Mouse (Mus musculus) G1E (cell line): ENCODE measurements around the gene Sult5a1. TPM values are rescaled to one million over a fixed set of nuclear protein-coding genes. Genes with fewer than 3 reads are reported as not detected.

Experiments used
- ATAC-seq: 2 replicates; pipeline ENCODE4 v1.8.0; 2016; ENCODE audit warnings: mild to moderate bottlenecking; ENCODE audit not compliant: insufficient number of reproducible peaks, poor library complexity, low FRiP score, severe bottlenecking; ENCODE audit errors: extremely low read depth
- DNase-seq: peaks from one replicate; pipeline ENCODE4 v3.0.0; 2012; ENCODE audit warnings: low spot score
- H3K27me3 ChIP-seq: 2 replicates; pipeline ENCODE4 v1.6.1; 2012; ENCODE audit warnings: mild to moderate bottlenecking, low read length, inconsistent platforms; ENCODE audit not compliant: insufficient read depth
- H3K36me3 ChIP-seq: replicated peaks from 2 replicates; pipeline ENCODE3; 2012; ENCODE audit warnings: mild to moderate bottlenecking, inconsistent platforms
- H3K4me1 ChIP-seq: 2 replicates; pipeline ENCODE4 v1.6.1; 2012; ENCODE audit warnings: low read depth, low read length, inconsistent platforms, mixed read lengths; ENCODE audit not compliant: insufficient read depth
- H3K4me3 ChIP-seq: 2 replicates; pipeline ENCODE4 v1.5.1; 2012; ENCODE audit warnings: low read depth, mild to moderate bottlenecking, inconsistent platforms, low read length, moderate library complexity, mixed read lengths
- H3K9me3 ChIP-seq: replicated peaks from 2 replicates; pipeline ENCODE4 v1.6.1; 2012; ENCODE audit warnings: inconsistent platforms
- CTCF ChIP-seq: IDR thresholded peaks from 2 replicates; pipeline ENCODE4 v1.5.1; 2012; ENCODE audit warnings: low read depth, low read length, inconsistent platforms, mixed read lengths
- GATA1 ChIP-seq: IDR thresholded peaks from 2 replicates; pipeline ENCODE4 v1.6.1; 2012; ENCODE audit warnings: borderline replicate concordance, low read length, inconsistent platforms, mixed read lengths
- GATA2 ChIP-seq: IDR thresholded peaks from 2 replicates; pipeline ENCODE4 v1.6.1; 2012; ENCODE audit warnings: low read depth, low read length, inconsistent platforms, borderline replicate concordance
- POLR2AphosphoS5 ChIP-seq: IDR thresholded peaks from 2 replicates; pipeline ENCODE4 v1.6.1; 2012; ENCODE audit warnings: low read depth, low read length, inconsistent platforms; ENCODE audit not compliant: insufficient replicate concordance
- TAL1 ChIP-seq: conservative IDR thresholded peaks from 2 replicates; pipeline ENCODE4 v1.6.1; 2012; ENCODE audit warnings: low read depth, low read length, inconsistent platforms, mixed read lengths
- polyA plus RNA-seq: library from polyadenylated mRNA; stranded (reverse); fragments of >175 nt; gene quantifications from 2 replicates; pipeline ENCODE4 v1.2.3, GENCODE M21; 2012
- total RNA-seq, 2 experiments: library from RNA; stranded (forward) in 1 of 2; stranded (reverse) in 1 of 2; fragments of 200-1000 nt in 1 of 2; fragments of >200 nt in 1 of 2; fragmentation: Nextera tagmentation in 1 of 2; gene quantifications; 2 replicates each; pipeline ENCODE4 v1.2.3; 2014 to 2017

The Sult5a1 gene
- total and polyA plus RNA-seq, 3 experiments: 0.11 TPM; not detected in 2

DNA sequence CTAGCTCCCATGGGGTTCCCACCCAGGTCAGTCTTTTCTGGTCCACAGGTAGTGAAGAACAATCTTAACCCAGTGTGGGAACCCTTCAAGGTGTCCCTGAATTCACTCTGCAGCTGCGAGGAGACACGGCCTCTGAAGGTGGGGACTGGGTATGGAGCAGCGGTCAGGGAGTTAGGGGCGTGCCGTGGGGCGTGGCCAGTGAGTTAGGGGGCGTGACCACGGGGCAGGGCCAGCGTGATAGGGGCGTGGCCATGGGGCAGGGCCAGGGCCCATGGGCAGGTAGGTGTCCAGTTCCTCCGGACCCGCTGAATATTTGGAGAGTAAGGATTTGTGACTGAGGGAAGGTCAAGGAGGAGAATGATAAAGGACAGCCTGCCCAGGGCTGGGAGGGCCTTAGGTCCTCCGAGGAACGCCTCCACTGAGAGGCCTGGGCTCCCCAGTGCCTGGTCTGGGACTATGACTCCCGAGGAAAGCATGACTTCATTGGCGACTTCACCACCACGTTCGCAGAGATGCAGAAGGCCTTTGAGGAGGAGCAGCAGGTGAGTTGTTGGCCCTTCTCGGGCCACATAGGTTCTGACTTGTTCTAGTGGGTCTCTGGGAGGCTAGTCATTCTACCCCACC is 31.8 kb downstream of the Sult5a1 start:
- peaks cover 81% of the 10 kb centered on the region for H3K36me3 ChIP-seq
- no peaks in the 10 kb centered on the region for H3K27me3 ChIP-seq
- H3K4me3 ChIP-seq: no peak overlapping the region
- peaks cover 32% of the 10 kb centered on the region for H3K4me1 ChIP-seq
- H3K9me3 ChIP-seq: no peaks in the 10 kb centered on the region
- TF ChIP-seq POLR2AphosphoS5 (no peak), CTCF (no peak), GATA1 (no peak), GATA2 (no peak), TAL1 (no peak)
- ATAC-seq (no peak), DNase-seq (no peak)

- DNase-seq: no peak
- H3K4me3 ChIP-seq: no peak overlapping the region
- H3K36me3 ChIP-seq: peaks cover 67% of the 10 kb centered on the region
- H3K9me3 ChIP-seq: no peaks in the 10 kb centered on the region
- peaks cover 51% of the 10 kb centered on the region for H3K4me1 ChIP-seq
- peaks cover 5% of the 10 kb centered on the region for H3K27me3 ChIP-seq
- TF ChIP-seq TAL1: no peak
- TF ChIP-seq POLR2AphosphoS5: no peak
- no peak for TF ChIP-seq CTCF
- ATAC-seq: no peak
Observed at GRCm38 (mm10) chr8:123122670-123123069, 35.4 kb downstream of the Sult5a1 start.

DNA sequence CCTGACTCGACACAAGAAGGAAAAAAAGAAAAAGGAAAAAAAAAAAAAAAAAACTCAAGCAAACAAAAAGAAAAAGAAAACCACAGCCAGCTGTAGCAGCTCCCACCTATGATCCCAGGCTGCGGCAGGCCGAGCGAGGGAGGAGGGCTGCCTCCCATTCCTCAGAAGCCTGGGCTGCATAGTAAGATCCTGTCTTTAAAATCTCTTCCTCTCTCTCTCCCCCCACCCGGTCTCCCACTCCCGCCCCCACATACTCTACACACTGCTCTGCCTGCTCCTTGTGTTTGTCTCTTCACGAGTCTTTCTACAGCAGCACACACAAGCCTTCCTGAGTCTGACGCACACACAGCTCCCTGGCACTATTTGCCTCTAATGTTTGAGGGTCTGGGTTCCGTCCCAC is 36.1 kb downstream of the Sult5a1 start:
- ATAC-seq (no peak), DNase-seq (no peak)
- H3K4me1 ChIP-seq: peaks cover 56% of the 10 kb centered on the region
- H3K36me3 ChIP-seq: peaks cover 61% of the 10 kb centered on the region
- no peak overlapping the region for H3K4me3 ChIP-seq
- H3K27me3 ChIP-seq: peaks cover 8% of the 10 kb centered on the region
- H3K9me3 ChIP-seq: no peaks in the 10 kb centered on the region
- TF ChIP-seq GATA1 (no peak), CTCF (no peak), GATA2 (no peak), TAL1 (no peak), POLR2AphosphoS5 (no peak)

DNA sequence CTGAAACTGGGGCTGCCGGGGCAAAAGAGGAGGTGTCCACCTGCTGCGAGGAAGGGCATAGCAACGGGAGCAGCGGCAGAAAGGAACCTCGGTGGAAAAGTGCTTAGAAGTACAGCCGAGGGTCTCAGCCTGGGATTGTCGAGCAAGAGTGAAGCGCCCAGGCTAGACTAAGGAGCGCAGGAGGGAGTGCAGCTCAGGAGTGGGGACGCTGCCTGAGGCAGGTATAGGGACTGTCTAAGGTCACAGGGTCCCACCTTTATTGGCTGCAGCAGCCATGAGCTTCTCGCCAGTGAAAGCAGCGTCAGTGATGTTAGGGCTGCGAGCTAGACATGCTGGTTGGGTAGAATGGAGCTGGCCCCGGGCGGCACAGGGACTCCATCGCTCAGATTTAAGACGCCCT is 40.4 kb downstream of the Sult5a1 start:
- H3K4me3 ChIP-seq: peak overlapping the region; percentile 79
- DNase-seq: no peak
- H3K9me3 ChIP-seq: no peaks in the 10 kb centered on the region
- no peak for ATAC-seq
- H3K27me3 ChIP-seq: peaks cover 8% of the 10 kb centered on the region
- TF ChIP-seq TAL1 (no peak), CTCF (no peak), GATA1 (no peak), POLR2AphosphoS5 (no peak), GATA2 (no peak)
- peaks cover 69% of the 10 kb centered on the region for H3K4me1 ChIP-seq
- peaks cover 27% of the 10 kb centered on the region for H3K36me3 ChIP-seq

DNA sequence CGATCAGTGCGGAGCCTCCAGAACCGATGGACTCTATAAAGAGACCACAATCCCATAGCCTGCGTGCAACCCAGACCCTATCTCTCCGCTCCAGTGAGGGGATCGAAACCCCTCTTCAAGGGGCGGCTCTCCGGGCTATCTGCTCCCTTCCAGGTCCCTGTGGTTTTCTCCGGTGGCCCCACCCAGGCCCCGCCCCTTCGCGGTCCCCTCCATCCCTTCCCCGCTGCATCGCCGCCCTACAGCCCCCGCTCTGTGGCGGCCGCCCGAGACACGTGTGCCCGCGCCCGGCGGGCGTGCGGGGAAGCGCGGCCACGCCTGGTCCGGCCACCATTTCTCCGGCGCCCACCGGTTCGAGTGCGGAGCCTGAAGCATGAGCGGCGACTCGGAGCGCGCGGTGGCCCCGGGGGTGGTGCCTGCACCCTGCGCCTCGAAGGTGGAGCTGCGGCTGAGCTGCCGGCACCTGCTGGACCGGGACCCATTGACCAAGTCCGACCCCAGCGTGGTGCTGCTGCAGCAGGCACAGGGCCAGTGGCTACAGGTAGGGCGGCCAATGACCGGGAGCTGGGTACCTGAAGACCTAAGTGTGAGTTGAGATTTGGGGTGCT is 40.9 kb downstream of the Sult5a1 start, which contains the start of gene Cpne7:
Gene Cpne7, plus strand, starts transcription at position 248 of the 605 bp plus-strand sequence.
- peaks cover 8% of the 10 kb centered on the region for H3K27me3 ChIP-seq
- DNase-seq: peak; percentile 79

GRCm38 (mm10) chr8:123114644-123115043 is 43.5 kb downstream of the Sult5a1 start:
- DNase-seq (no peak), ATAC-seq (0 out of 2 replicates have a peak, but pooled peaks have one; percentile 11)
- Histone ChIP-seq H3K4me1 (peaks cover 87% of the 10 kb centered on the region), H3K36me3 (peaks cover 9% of the 10 kb centered on the region), H3K9me3 (no peaks in the 10 kb centered on the region), H3K4me3 (peak overlapping the region; percentile 42; the same call in 1 of the 2 replicates), H3K27me3 (peaks cover 8% of the 10 kb centered on the region)
- TF ChIP-seq GATA1: no peak
- no peak for TF ChIP-seq CTCF
- TF ChIP-seq GATA2: no peak
- TF ChIP-seq POLR2AphosphoS5: no peak
- TF ChIP-seq TAL1: no peak; the same call in 1 of the 2 replicates

More for the DNA sequence above, 40.9 kb downstream of the Sult5a1 start, which contains the start of gene Cpne7:
- Histone ChIP-seq H3K4me3 (peak within 1 kb of the TSS; percentile 79), H3K9me3 (no peaks in the 10 kb centered on the region), H3K4me1 (peaks cover 71% of the 10 kb centered on the region), H3K36me3 (peaks cover 22% of the 10 kb centered on the region)
- ATAC-seq: peak; percentile 31; the same call in 1 of the 2 replicates
- no peak for TF ChIP-seq GATA2
- no peak for TF ChIP-seq POLR2AphosphoS5
- TF ChIP-seq TAL1: no peak; the same call in 1 of the 2 replicates
- no peak for TF ChIP-seq CTCF
- no peak for TF ChIP-seq GATA1
